Mouse (Mus musculus): Measurements from ENCODE around the gene Gm17268.

DNA sequence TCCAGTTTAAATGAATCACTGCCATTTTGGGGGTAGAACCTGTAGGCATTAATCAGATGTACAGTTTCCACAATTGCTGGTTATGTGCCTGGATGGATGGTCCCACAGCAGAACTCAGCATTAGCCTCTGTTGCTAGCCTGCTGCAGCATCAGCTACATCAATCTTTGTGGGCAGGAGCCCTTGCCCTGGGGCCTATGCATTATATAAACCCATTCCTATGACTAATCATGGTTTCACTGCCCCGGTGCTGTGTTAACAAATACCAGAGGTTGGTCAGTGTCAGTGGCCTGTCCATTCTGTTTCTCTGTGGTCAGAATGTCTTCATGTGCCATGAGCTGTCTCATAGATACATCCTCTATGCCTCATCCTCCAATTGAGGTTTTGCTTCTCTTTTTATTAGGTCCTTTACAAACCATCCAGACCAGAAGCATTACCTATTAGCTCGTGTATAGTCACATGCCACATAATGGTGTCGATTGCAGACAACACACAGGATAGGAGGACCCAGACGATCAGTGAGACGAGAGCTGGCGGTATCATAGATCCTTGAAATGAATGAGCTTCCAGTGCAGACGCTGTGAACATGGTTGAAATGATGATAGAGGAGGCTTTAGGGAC is 28.7 kb upstream of the Gm17268 start:
- no peak for TF ChIP-seq TAL1 (IDR thresholded peaks at IDR 0.05; ENCODE audit: low read length)
- TF ChIP-seq GATA1 (IDR thresholded peaks at IDR 0.05; ENCODE audit: low read length): no peak
